Mouse (Mus musculus): ENCODE measurements around the gene Dctn2. TPM values are rescaled to one million over a fixed set of nuclear protein-coding genes. Genes with fewer than 3 reads are reported as not detected.

The Dctn2 gene
- polyA plus RNA-seq, 1 experiment, result 94.8 TPM

GRCm38 (mm10) chr10:127287271-127287935, 21.2 kb downstream of the Dctn2 start:
- H3K36me3 ChIP-seq (ENCODE audit: control insufficient read depth, insufficient read depth, low read length), result peaks cover 38% of the 10 kb centered on the region
- no peak for DNase-seq (ENCODE audit: low read depth in 1 of 2, low spot score in 2 of 2)
- peak overlapping the region; percentile 65 for H3K27ac ChIP-seq (ENCODE audit: insufficient read depth, low read length)
- TF ChIP-seq CTCF (IDR thresholded peaks at IDR 0.05; ENCODE audit: extremely low read depth, insufficient read depth, insufficient read length, insufficient replicate concordance) (no peak), POLR2A (IDR thresholded peaks at IDR 0.05; ENCODE audit: low read depth, low read length) (no peak)
- peaks cover 17% of the 10 kb centered on the region; the same call in 1 of the 2 replicates for H3K4me1 ChIP-seq (ENCODE audit: control insufficient read depth, insufficient read depth, insufficient read length)
- H3K4me3 ChIP-seq (ENCODE audit: extremely low read depth, insufficient read depth, insufficient read length), result no peak overlapping the region
- WGBS, result 69% methylated on average over 15 of the region's 15 CpGs
- no peaks in the 10 kb centered on the region for H3K27me3 ChIP-seq (ENCODE audit: control insufficient read depth, insufficient read depth, low read length)

- TF ChIP-seq CTCF (IDR thresholded peaks at IDR 0.05; ENCODE audit: extremely low read depth, insufficient read depth, insufficient read length, insufficient replicate concordance), result no peak
- no peak for TF ChIP-seq POLR2A (IDR thresholded peaks at IDR 0.05; ENCODE audit: low read depth, low read length)
- 2% methylated on average over 3 of the region's 3 CpGs for WGBS
- H3K36me3 ChIP-seq (ENCODE audit: control insufficient read depth, insufficient read depth, low read length), result peaks cover 33% of the 10 kb centered on the region
Measured at GRCm38 (mm10) chr10:127287936-127288293, 21.7 kb downstream of the Dctn2 start.

GRCm38 (mm10) chr10:127288328-127288799, 22.2 kb downstream of the Dctn2 start:
- Histone ChIP-seq H3K27ac (ENCODE audit: insufficient read depth, low read length) (peak overlapping the region; percentile 92), H3K4me1 (ENCODE audit: control insufficient read depth, insufficient read depth, insufficient read length) (peaks cover 17% of the 10 kb centered on the region; the same call in 1 of the 2 replicates), H3K36me3 (ENCODE audit: control insufficient read depth, insufficient read depth, low read length) (peaks cover 29% of the 10 kb centered on the region), H3K4me3 (ENCODE audit: extremely low read depth, insufficient read depth, insufficient read length) (peak overlapping the region; percentile 80), H3K27me3 (ENCODE audit: control insufficient read depth, insufficient read depth, low read length) (no peaks in the 10 kb centered on the region)
- no peak for TF ChIP-seq CTCF (IDR thresholded peaks at IDR 0.05; ENCODE audit: extremely low read depth, insufficient read depth, insufficient read length, insufficient replicate concordance)
- no peak for TF ChIP-seq POLR2A (IDR thresholded peaks at IDR 0.05; ENCODE audit: low read depth, low read length)
- peak in 1 of 2 experiments; percentile 46 for DNase-seq (ENCODE audit: low read depth in 1 of 2, low spot score in 2 of 2)
- WGBS, result under 1% methylated on average over 22 of the region's 28 CpGs

More at GRCm38 (mm10) chr10:127287936-127288293, 21.7 kb downstream of the Dctn2 start:
- Histone ChIP-seq H3K4me3 (ENCODE audit: extremely low read depth, insufficient read depth, insufficient read length) (peak overlapping the region; percentile 80), H3K27me3 (ENCODE audit: control insufficient read depth, insufficient read depth, low read length) (no peaks in the 10 kb centered on the region), H3K27ac (ENCODE audit: insufficient read depth, low read length) (peak overlapping the region; percentile 65), H3K4me1 (ENCODE audit: control insufficient read depth, insufficient read depth, insufficient read length) (peaks cover 17% of the 10 kb centered on the region; the same call in 1 of the 2 replicates)
- DNase-seq (ENCODE audit: low read depth in 1 of 2, low spot score in 2 of 2), result no peak

GRCm38 (mm10) chr10:127288800-127289572, 22.8 kb downstream of the Dctn2 start, which contains the start of gene Mbd6:
TSS of gene Mbd6 (minus strand) at chr10:127289018.
- no peak for TF ChIP-seq CTCF (IDR thresholded peaks at IDR 0.05; ENCODE audit: extremely low read depth, insufficient read depth, insufficient read length, insufficient replicate concordance)
- TF ChIP-seq POLR2A (IDR thresholded peaks at IDR 0.05; ENCODE audit: low read depth, low read length), result peak; percentile 19
- H3K4me1 ChIP-seq (ENCODE audit: control insufficient read depth, insufficient read depth, insufficient read length), result peaks cover 17% of the 10 kb centered on the region; the same call in 1 of the 2 replicates
- peak within 1 kb of the TSS; percentile 92 for H3K27ac ChIP-seq (ENCODE audit: insufficient read depth, low read length)
- WGBS, result under 1% methylated on average over 37 of the region's 65 CpGs
- no peaks in the 10 kb centered on the region for H3K27me3 ChIP-seq (ENCODE audit: control insufficient read depth, insufficient read depth, low read length)
- peaks cover 23% of the 10 kb centered on the region for H3K36me3 ChIP-seq (ENCODE audit: control insufficient read depth, insufficient read depth, low read length)
- peak within 1 kb of the TSS; percentile 80 for H3K4me3 ChIP-seq (ENCODE audit: extremely low read depth, insufficient read depth, insufficient read length)
- DNase-seq (ENCODE audit: low read depth in 1 of 2, low spot score in 2 of 2), result peak; percentile 82 to 90

GRCm38 (mm10) chr10:127289573-127290191, 23.5 kb downstream of the Dctn2 start:
- TF ChIP-seq POLR2A (IDR thresholded peaks at IDR 0.05; ENCODE audit: low read depth, low read length), result no peak
- TF ChIP-seq CTCF (IDR thresholded peaks at IDR 0.05; ENCODE audit: extremely low read depth, insufficient read depth, insufficient read length, insufficient replicate concordance), result no peak
- WGBS, result 2% methylated on average over 15 of the region's 15 CpGs
- H3K4me3 ChIP-seq (ENCODE audit: extremely low read depth, insufficient read depth, insufficient read length), result peak overlapping the region; percentile 80
- no peaks in the 10 kb centered on the region for H3K27me3 ChIP-seq (ENCODE audit: control insufficient read depth, insufficient read depth, low read length)
- DNase-seq (ENCODE audit: low read depth in 1 of 2, low spot score in 2 of 2), result peak; percentile 29 to 57
- H3K36me3 ChIP-seq (ENCODE audit: control insufficient read depth, insufficient read depth, low read length), result peaks cover 21% of the 10 kb centered on the region
- H3K4me1 ChIP-seq (ENCODE audit: control insufficient read depth, insufficient read depth, insufficient read length), result peaks cover 17% of the 10 kb centered on the region; the same call in 1 of the 2 replicates
- H3K27ac ChIP-seq (ENCODE audit: insufficient read depth, low read length), result peak overlapping the region; percentile 92

GRCm38 (mm10) chr10:127290307-127290929, 24.2 kb downstream of the Dctn2 start:
- peak overlapping the region; percentile 87 for H3K4me3 ChIP-seq (ENCODE audit: extremely low read depth, insufficient read depth, insufficient read length)
- TF ChIP-seq POLR2A (IDR thresholded peaks at IDR 0.05; ENCODE audit: low read depth, low read length) (peak; percentile 97), CTCF (IDR thresholded peaks at IDR 0.05; ENCODE audit: extremely low read depth, insufficient read depth, insufficient read length, insufficient replicate concordance) (no peak)
- H3K36me3 ChIP-seq (ENCODE audit: control insufficient read depth, insufficient read depth, low read length), result peaks cover 23% of the 10 kb centered on the region
- H3K4me1 ChIP-seq (ENCODE audit: control insufficient read depth, insufficient read depth, insufficient read length), result peaks cover 17% of the 10 kb centered on the region; the same call in 1 of the 2 replicates
- H3K27ac ChIP-seq (ENCODE audit: insufficient read depth, low read length), result peak overlapping the region; percentile 92
- no peaks in the 10 kb centered on the region for H3K27me3 ChIP-seq (ENCODE audit: control insufficient read depth, insufficient read depth, low read length)
- DNase-seq (ENCODE audit: low read depth in 1 of 2, low spot score in 2 of 2), result peak; percentile 99 to 100
- WGBS, result under 1% methylated on average over 44 of the region's 47 CpGs

All from spleen, adult 2 months (tissue).